Mouse (Mus musculus): ENCODE measurements around the gene Fuz. TPM values are rescaled to one million over a fixed set of nuclear protein-coding genes. Genes with fewer than 3 reads are reported as not detected.
A peak's percentile ranks its signal among the peaks of the same experiment; 100 is the strongest.

Fuz gene
- total and polyA plus RNA-seq, 2 experiments from 2014 or later: 16.6 to 22.3 TPM

- ATAC-seq (no peak), DNase-seq (no peak)
- H3K4me2 ChIP-seq (ENCODE audit: low read depth): no peak overlapping the region
- peaks cover 6% of the 10 kb centered on the region for H3K4me1 ChIP-seq (ENCODE audit: insufficient read depth)
- no peaks in the 10 kb centered on the region for H3K9me3 ChIP-seq (ENCODE audit: low read length)
- no peak overlapping the region for H3K27ac ChIP-seq (ENCODE audit: low read depth, low read length)
- no peak overlapping the region for H3K9ac ChIP-seq
- H3K36me3 ChIP-seq (ENCODE audit: insufficient read depth): peaks cover 52% of the 10 kb centered on the region
- H3K27me3 ChIP-seq (ENCODE audit: insufficient read depth, low read length): no peaks in the 10 kb centered on the region
- no peak for TF ChIP-seq CTCF (IDR thresholded peaks at IDR 0.05; ENCODE audit: low read depth)
- no peak overlapping the region for H3K4me3 ChIP-seq (ENCODE audit: low read depth, low read length)
- WGBS: 78% methylated on average over 14 of the region's 14 CpGs
These were observed 34.5 kb upstream of the Fuz start for GRCm38 (mm10) chr7:44861429-44861816.

GRCm38 (mm10) chr7:44862434-44862833, 33.4 kb upstream of the Fuz start:
- peaks cover 12% of the 10 kb centered on the region for H3K4me1 ChIP-seq (ENCODE audit: insufficient read depth)
- no peak overlapping the region for H3K4me3 ChIP-seq (ENCODE audit: low read depth, low read length)
- H3K9ac ChIP-seq: no peak overlapping the region
- no peak for DNase-seq
- no peak for TF ChIP-seq CTCF (IDR thresholded peaks at IDR 0.05; ENCODE audit: low read depth)
- H3K36me3 ChIP-seq (ENCODE audit: insufficient read depth): peaks cover 52% of the 10 kb centered on the region
- H3K9me3 ChIP-seq (ENCODE audit: low read length): no peaks in the 10 kb centered on the region
- WGBS: 76% methylated on average over 8 of the region's 8 CpGs
- H3K4me2 ChIP-seq (ENCODE audit: low read depth): no peak overlapping the region
- no peaks in the 10 kb centered on the region for H3K27me3 ChIP-seq (ENCODE audit: insufficient read depth, low read length)
- no peak for ATAC-seq
- no peak overlapping the region for H3K27ac ChIP-seq (ENCODE audit: low read depth, low read length)

GRCm38 (mm10) chr7:44863210-44863609, 32.7 kb upstream of the Fuz start:
- no peak for ATAC-seq
- Histone ChIP-seq H3K9ac (no peak overlapping the region), H3K36me3 (ENCODE audit: insufficient read depth) (peaks cover 52% of the 10 kb centered on the region), H3K9me3 (ENCODE audit: low read length) (no peaks in the 10 kb centered on the region), H3K4me2 (ENCODE audit: low read depth) (no peak overlapping the region), H3K27ac (ENCODE audit: low read depth, low read length) (no peak overlapping the region), H3K4me3 (ENCODE audit: low read depth, low read length) (no peak overlapping the region), H3K27me3 (ENCODE audit: insufficient read depth, low read length) (no peaks in the 10 kb centered on the region), H3K4me1 (ENCODE audit: insufficient read depth) (peaks cover 13% of the 10 kb centered on the region)
- DNase-seq: no peak
- TF ChIP-seq CTCF (IDR thresholded peaks at IDR 0.05; ENCODE audit: low read depth): no peak
- WGBS: 86% methylated on average over 14 of the region's 14 CpGs

GRCm38 (mm10) chr7:44863982-44864494, 31.8 kb upstream of the Fuz start:
- H3K27me3 ChIP-seq (ENCODE audit: insufficient read depth, low read length): no peaks in the 10 kb centered on the region
- H3K4me3 ChIP-seq (ENCODE audit: low read depth, low read length): no peak overlapping the region
- DNase-seq (no peak), ATAC-seq (no peak)
- H3K9ac ChIP-seq: no peak overlapping the region
- H3K27ac ChIP-seq (ENCODE audit: low read depth, low read length): no peak overlapping the region
- WGBS: 82% methylated on average over 11 of the region's 11 CpGs
- H3K4me1 ChIP-seq (ENCODE audit: insufficient read depth): peaks cover 13% of the 10 kb centered on the region
- H3K36me3 ChIP-seq (ENCODE audit: insufficient read depth): peaks cover 52% of the 10 kb centered on the region
- no peaks in the 10 kb centered on the region for H3K9me3 ChIP-seq (ENCODE audit: low read length)
- no peak for TF ChIP-seq CTCF (IDR thresholded peaks at IDR 0.05; ENCODE audit: low read depth)
- no peak overlapping the region for H3K4me2 ChIP-seq (ENCODE audit: low read depth)

- TF ChIP-seq CTCF (IDR thresholded peaks at IDR 0.05; ENCODE audit: low read depth): no peak
- no peak overlapping the region for H3K27ac ChIP-seq (ENCODE audit: low read depth, low read length)
- H3K27me3 ChIP-seq (ENCODE audit: insufficient read depth, low read length): no peaks in the 10 kb centered on the region
- ATAC-seq (no peak), DNase-seq (no peak)
- peaks cover 13% of the 10 kb centered on the region for H3K4me1 ChIP-seq (ENCODE audit: insufficient read depth)
- no peak overlapping the region for H3K4me2 ChIP-seq (ENCODE audit: low read depth)
- H3K9me3 ChIP-seq (ENCODE audit: low read length): no peaks in the 10 kb centered on the region
- peaks cover 45% of the 10 kb centered on the region for H3K36me3 ChIP-seq (ENCODE audit: insufficient read depth)
- H3K4me3 ChIP-seq (ENCODE audit: low read depth, low read length): no peak overlapping the region
- no peak overlapping the region for H3K9ac ChIP-seq
- WGBS: 78% methylated on average over 24 of the region's 24 CpGs
These were observed 31.0 kb upstream of the Fuz start for GRCm38 (mm10) chr7:44864595-44865542.

- DNase-seq: no peak
- H3K9me3 ChIP-seq (ENCODE audit: low read length): no peaks in the 10 kb centered on the region
- WGBS: 35% methylated on average over 15 of the region's 15 CpGs
- H3K27me3 ChIP-seq (ENCODE audit: insufficient read depth, low read length): no peaks in the 10 kb centered on the region
- no peak overlapping the region for H3K27ac ChIP-seq (ENCODE audit: low read depth, low read length)
- H3K9ac ChIP-seq: no peak overlapping the region; the same call in 1 of the 2 replicates
- H3K4me3 ChIP-seq (ENCODE audit: low read depth, low read length): 0 out of 2 replicates have a peak overlapping the region, but pooled peaks have one; percentile 82
- H3K36me3 ChIP-seq (ENCODE audit: insufficient read depth): peaks cover 44% of the 10 kb centered on the region
- H3K4me2 ChIP-seq (ENCODE audit: low read depth): peak overlapping the region; percentile 80
- peaks cover 18% of the 10 kb centered on the region for H3K4me1 ChIP-seq (ENCODE audit: insufficient read depth)
- no peak for ATAC-seq
- TF ChIP-seq CTCF (IDR thresholded peaks at IDR 0.05; ENCODE audit: low read depth): no peak
These were observed 29.4 kb upstream of the Fuz start for GRCm38 (mm10) chr7:44866276-44867009.
